Mouse (Mus musculus) kidney, postnatal 36 days (tissue): ENCODE results near the gene Nat8f5.
"Not testable (repeated sequence)": the region's sequence is repeated elsewhere in the genome, so short reads cannot be mapped to it uniquely, and the experiment has no call there.

ENCODE experiments used
- DNase-seq, 2 experiments: peaks; one replicate each; pipeline ENCODE4 v3.0.0; 2021 to 2022; ENCODE audit warnings: mixed read lengths in 2 of 2

The Nat8f5 gene

GRCm38 (mm10) chr6:85835104-85835503 is 14.3 kb upstream of the Nat8f5 start:
- peak; percentile 62 to 80 for DNase-seq

- DNase-seq: peak in 1 of 2 experiments; percentile 55
Observed at GRCm38 (mm10) chr6:85834504-85835100, 13.8 kb upstream of the Nat8f5 start.

DNA sequence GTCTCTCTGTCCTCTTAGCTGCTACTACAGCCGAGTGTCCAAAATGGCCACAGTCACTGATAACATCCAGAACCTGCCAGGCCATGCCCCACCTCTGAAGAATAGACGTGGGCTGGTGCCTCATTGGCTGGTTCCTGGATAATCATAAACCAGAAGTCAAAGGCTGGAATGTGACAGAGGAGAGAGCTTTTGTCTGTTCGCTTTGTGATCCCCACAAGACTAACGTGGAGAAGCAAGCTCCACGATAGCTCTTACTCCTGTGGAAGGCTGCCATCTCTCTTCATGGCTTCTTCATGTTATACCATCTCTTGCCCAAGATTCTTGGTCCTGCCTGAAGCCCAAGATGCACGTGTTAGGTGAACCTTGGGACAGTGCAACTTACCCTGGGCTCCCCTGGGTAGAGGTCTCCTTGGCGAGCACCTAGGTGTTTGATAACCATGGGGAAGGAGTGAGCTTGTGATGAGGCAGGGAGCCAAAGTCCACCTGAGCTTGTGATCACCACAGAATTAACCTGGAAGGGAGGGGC is 11.1 kb upstream of the Nat8f5 start, which contains the start of gene Nat8:
Gene Nat8 (minus strand): TSS at position 287 of the 526 bp plus-strand sequence.
- DNase-seq: peak; percentile 79 to 80

GRCm38 (mm10) chr6:85829462-85829861 is 8.7 kb upstream of the Nat8f5 start:
- peak; percentile 48 to 54 for DNase-seq

DNA sequence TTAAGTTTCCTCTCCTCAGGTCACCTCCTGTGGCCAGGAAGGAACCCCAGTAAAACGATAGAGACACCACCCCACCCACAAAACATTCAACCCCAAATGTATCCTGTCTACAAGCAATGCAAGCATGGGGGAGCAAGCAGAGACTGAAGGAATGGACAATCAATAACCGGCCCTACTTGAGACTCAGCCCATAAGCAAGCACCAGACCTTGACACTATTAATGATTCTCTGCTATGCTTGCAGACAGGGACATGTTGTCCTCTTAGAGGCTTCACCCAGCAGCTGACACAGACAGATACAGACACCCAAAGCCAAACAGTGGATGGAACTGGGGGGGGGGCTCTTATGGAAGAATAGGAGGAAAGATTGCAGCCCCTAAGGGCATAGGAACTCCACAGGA is 5.1 kb upstream of the Nat8f5 start:
- DNase-seq: peak in 1 of 2 experiments; percentile 57

DNA sequence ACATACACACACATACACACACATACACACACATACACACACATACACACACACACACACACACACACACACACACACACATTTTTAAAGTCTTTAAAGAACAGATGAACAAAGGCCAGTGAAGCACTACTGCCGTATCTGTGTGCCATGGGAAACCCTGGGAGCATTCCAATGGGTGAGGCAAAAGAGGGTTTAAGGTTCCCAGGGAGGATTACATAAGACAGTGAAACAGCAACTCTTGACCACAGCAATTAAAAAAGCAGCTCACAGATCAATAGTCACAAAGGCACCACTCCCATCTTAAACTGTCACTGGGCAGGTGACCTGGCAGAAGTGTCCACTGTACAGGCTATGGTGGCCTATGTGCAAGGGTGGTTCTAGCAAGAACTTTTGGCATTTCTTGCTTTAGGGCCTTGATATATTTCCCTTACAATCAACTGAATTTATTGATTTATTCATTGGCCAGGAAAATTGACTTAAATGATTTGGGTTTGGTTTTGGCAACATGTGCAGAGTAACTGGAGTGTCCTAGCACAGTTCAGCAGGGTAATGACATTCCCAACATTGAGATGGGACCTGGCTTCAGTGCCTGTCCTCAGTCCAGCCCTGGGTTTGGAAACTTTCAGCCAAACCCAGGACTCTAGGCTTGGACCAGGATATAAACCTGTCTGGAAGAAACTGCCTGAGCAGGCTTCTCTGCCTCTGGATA is 2.8 kb upstream of the Nat8f5 start:
- peak in 1 of 2 experiments; percentile 51 for DNase-seq

GRCm38 (mm10) chr6:85822286-85822685 is 1.5 kb upstream of the Nat8f5 start:
- peak in 1 of 2 experiments; percentile 50 for DNase-seq

GRCm38 (mm10) chr6:85818338-85818737 is 2.4 kb downstream of the Nat8f5 start:
- DNase-seq: no peak

GRCm38 (mm10) chr6:85813339-85813738 is 7.4 kb downstream of the Nat8f5 start:
- DNase-seq: peak; percentile 56 to 64

GRCm38 (mm10) chr6:85810942-85811537 is 9.7 kb downstream of the Nat8f5 start:
- DNase-seq: peak; percentile 55 to 82

GRCm38 (mm10) chr6:85810514-85810913 is 10.3 kb downstream of the Nat8f5 start:
- not testable (repeated sequence) for DNase-seq

DNA sequence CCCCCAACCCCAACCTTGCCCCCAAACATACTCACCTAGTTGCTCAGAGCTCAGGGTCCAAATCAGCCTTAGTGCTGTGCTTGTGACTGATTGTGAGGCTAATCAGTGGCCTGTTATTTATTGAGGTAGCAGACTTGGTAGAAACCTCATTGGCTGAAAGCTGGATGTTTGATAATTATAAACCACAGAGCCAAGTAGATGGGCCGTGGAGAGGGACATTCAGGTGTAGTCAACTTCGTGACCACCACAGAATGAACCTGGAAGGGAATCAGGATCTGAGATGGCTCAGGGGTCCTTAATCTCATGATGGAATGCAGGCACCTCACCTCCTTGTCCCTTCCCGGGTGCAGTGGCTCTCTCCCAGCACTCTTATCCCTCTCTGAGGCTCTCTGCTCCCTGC is 11.0 kb downstream of the Nat8f5 start:
- DNase-seq: peak in 1 of 2 experiments; percentile 53

DNA sequence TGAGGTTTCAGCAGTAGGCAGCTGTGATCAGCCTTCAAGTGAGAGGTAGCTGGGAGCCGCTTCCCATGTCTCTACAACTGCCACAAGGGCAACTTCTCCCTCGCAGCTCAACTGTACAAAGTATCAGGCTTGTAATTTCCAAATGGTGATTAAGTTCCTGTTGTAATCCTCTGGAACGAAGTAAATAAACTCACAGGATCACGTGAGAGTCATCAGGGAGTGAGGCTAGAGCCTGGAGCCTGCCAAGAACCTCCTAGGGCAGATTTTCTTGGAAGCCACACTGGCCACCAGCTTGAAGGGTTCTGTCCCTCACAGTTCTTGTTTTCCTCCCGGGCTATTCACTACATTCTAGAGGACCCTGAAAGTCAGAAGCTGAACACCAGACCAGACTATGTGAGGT is 17.6 kb downstream of the Nat8f5 start:
- peak; percentile 37 to 77 for DNase-seq
